Mouse (Mus musculus) R1 (cell line): ENCODE data around the gene Selenoh.

Experiments
- DNase-seq: peaks from one replicate; pipeline ENCODE4 v3.0.0-alpha.2; 2018; ENCODE audit warnings: low read depth, low spot score

Selenoh gene

DNA sequence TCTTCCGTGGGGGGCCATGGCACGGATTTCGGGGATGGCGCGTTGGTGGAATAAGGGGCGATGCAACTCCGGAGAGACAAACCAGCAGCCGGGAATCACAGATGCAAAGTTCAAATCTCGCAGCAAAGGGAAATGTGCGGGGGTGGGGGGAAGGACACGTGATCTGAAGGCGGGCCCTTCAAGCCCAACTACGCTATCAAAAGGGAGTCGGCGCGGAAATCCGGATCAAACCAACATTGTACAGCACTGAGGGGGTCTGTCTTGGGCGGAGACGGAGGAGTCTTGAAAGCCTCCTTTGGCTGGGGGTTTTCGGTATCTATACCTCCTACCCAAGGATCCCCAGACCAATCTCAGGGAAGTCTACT, at the start of gene Selenoh:
Selenoh (minus strand) TSS at position 202 of the 365 bp plus-strand sequence.
- DNase-seq, result peak; percentile 99

- no peak for DNase-seq
Measured at GRCm38 (mm10) chr2:84717357-84717756, 46.8 kb upstream of the Selenoh start.

DNA sequence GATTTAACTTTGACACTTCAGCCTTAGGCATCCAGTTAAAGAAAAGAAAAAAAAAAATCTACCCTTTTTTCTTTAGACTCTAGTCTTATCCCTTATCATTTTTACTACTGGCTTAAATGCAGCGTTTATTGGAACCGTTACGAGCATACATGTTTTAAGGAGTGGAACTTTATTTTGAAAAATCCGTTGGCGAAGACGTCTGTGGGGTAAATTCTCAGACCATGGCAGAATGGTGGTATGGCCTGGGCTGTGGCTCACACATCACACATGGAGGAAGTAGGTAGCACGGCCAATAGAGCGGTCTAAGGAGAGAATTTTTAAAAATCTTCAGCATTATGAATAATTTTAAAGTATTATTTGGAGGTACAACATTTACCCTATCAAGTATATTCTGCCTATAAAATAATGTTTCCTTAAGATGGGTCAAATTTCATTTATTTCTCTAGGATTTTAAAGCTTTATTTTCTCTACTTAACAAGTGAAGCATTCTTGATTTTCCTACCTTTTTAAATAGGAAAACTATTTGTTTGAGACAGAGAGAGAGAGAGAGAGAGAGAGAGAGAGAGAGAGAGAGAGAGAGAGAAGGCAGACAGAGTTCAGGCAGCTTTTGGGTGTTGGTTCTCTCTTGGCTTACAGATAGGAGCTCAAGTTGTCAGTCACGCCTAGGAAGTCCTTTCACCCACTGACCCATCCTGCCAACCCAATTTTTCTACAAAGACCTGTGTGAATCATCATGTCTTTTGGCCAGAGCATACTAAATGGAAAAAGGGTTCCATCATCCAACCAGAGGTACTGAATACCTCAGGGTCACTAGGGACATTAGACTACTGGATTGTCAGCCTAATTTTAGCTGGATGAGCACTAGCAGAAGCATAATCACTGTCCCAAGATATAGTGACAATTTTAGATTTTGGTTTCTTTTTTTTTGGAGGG, 46.1 kb upstream of the Selenoh start:
- no peak for DNase-seq

DNA sequence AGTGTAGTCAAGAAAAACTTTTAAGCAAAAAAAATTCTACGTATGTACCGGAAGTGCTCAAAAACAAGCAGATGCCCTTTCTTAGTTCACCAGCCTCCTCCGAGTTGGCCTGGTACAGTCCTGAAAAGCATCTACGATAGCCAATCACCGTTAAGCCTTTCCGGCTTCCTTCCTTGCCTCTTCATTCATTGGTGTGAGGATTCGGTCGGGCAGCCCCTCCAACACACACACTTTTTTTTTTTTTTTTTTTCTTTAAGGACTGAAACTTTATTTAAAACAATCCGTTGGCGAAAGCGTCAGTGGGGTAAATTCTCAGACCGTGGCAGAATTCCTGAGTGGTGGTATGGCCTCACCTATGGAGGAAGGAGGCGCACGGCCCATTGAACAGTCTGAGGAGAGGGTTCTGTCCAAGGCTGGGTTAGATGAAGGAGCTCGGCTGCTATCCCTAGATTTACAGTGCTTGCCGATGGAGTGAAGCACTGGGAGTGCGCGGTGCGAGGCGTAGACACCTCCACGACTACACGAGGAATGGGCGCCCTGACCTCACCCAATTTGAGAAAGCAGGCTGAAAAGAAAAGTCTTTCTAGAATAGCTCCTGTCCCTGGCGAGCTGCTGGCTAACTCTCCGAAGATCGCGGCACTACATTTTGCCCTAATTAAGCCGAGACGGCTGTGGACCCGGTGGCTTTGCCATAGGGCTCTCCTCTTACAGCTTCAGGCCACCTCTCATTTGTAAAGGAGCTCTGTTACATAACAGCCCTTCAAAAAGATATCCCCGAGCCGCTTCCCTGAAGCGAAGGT, 45.2 kb upstream of the Selenoh start:
- DNase-seq, result peak; percentile 99

DNA sequence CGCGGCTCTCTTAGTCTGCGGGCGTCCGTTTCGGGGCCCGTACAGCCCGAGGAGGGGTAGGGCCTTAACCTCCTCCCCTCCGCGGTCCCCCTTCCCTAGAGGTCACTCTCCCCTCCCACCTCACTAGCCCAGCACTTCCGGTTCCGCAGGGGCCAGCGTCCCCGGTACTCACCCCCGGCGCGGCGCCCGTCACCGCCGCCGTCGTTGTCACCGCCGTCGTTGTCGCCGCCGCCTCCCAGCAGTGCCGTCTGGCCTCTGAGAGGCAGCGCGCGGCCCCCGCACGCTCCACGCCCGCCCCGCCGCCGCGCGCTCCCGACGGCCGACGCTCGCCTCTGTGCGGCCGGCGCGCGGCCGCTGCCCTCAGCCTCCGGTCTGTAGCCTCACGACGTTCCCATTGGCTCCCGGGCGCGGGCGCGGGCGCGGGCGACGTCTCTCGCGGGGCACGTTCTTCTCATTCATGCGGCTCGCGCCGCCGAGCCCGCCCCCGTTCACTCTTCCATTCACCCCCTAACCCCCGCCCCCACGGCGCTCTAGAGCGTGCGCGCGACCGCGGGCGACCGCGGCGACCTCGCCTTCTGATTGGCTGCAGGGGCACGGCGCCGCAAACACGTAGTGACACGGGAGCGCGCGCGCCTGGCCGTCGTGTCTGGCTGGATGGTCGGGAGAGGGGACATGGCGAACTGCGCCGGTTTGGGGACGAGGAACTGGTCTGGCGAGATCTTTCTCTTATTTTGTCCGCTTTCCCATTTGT, 44.4 kb upstream of the Selenoh start, which contains the start of gene Zdhhc5:
Zdhhc5 (minus strand) TSS at position 370 of the 751 bp plus-strand sequence.
- peak; percentile 98 for DNase-seq

DNA sequence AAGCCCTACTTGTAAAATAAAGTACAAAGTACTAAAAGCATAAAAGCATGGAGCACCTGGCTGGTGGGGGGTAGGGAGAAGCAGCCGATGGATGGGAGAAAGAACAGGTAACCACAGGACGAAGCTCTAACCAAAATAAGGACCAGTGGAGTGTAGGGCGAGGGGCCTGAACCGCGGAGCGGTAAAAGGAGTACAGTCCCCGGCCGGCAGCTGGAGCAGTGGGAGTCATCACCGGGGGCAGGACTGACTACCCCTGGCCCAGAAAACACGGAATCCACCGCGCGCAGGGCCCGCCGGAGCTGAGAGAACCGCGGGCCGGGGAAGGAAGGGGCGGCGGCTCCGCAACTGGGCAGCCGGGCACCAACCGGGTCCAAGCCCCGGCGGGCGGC, 43.8 kb upstream of the Selenoh start:
- peak; percentile 44 for DNase-seq

DNA sequence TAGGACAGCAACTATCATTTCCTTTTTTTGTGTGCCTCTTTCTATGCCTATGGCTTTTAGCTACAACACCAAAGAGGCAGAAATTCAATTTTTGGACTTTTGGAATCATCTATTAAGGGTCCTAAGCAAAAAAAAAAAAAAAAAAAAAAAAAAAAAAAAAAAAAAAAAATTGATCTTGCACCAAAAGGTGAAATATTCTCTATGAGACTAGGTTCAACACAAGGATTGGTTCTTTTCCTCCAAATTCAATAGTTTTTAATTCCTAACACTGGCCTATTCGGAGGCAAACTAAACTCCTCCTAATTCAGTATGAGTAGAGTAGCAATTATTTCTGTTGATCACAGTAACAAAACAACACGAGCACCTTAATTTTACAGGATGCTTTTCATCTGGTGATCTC, 41.3 kb upstream of the Selenoh start:
- no peak for DNase-seq

GRCm38 (mm10) chr2:84707523-84707922, 37.0 kb upstream of the Selenoh start:
- DNase-seq, result no peak

GRCm38 (mm10) chr2:84705295-84705694, 34.7 kb upstream of the Selenoh start:
- DNase-seq, result peak; percentile 10

GRCm38 (mm10) chr2:84704329-84704728, 33.8 kb upstream of the Selenoh start:
- no peak for DNase-seq

DNA sequence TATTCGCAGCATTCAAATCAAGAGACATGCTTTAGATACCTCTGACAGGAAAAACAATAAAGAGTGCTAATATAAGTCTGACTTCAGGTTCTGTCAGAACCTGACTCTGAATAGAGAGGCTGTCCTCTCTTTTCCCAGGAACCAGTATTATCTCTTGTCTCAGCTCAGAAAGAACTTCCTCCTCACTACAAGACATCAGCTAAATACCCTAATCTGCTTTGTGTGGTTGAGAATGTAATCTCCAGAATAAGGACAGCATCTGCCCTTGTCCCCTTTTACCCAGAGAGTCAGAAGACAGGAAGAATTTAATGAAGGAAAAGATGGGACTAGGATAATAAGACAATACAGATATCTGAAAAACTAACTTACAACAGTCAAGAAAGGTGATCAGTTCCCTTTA, 32.9 kb upstream of the Selenoh start:
- no peak for DNase-seq

- DNase-seq, result no peak
Measured at GRCm38 (mm10) chr2:84695007-84695695, 24.6 kb upstream of the Selenoh start.

GRCm38 (mm10) chr2:84690050-84690449, 19.5 kb upstream of the Selenoh start:
- no peak for DNase-seq

GRCm38 (mm10) chr2:84688080-84688844, 17.7 kb upstream of the Selenoh start:
- DNase-seq, result no peak

DNA sequence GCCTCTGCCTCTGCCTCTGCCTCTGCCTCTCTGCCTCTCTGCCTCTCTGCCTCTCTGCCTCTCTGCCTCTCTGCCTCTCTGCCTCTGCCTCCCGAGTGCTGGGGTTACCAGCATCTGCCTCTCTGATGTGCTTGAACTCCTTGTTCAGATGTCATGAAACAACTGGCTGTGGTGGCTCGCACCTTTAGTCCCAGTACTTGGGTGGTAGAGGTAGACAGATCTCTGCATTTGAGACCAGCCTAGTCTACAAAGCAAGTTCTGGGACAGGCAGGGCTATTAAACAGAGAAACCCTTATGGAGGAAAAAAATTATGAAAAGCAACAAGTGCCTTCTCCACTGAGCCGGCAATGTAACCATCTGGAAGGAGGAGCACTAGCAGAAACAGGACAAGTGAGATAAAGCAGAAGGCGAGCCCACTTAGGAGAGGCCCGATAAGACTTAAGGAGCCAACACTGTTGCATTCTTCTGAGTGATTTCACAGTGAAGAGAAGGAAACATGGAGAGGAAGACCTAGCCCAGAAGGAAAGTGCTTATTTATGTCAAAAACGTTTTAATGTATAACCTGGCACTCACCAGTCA, 12.1 kb upstream of the Selenoh start:
- DNase-seq, result no peak

- DNase-seq, result no peak
Measured at GRCm38 (mm10) chr2:84679016-84679415, 8.4 kb upstream of the Selenoh start, which contains the start of gene Tmx2. Tmx2 (minus strand) TSS chr2:84679140.

DNA sequence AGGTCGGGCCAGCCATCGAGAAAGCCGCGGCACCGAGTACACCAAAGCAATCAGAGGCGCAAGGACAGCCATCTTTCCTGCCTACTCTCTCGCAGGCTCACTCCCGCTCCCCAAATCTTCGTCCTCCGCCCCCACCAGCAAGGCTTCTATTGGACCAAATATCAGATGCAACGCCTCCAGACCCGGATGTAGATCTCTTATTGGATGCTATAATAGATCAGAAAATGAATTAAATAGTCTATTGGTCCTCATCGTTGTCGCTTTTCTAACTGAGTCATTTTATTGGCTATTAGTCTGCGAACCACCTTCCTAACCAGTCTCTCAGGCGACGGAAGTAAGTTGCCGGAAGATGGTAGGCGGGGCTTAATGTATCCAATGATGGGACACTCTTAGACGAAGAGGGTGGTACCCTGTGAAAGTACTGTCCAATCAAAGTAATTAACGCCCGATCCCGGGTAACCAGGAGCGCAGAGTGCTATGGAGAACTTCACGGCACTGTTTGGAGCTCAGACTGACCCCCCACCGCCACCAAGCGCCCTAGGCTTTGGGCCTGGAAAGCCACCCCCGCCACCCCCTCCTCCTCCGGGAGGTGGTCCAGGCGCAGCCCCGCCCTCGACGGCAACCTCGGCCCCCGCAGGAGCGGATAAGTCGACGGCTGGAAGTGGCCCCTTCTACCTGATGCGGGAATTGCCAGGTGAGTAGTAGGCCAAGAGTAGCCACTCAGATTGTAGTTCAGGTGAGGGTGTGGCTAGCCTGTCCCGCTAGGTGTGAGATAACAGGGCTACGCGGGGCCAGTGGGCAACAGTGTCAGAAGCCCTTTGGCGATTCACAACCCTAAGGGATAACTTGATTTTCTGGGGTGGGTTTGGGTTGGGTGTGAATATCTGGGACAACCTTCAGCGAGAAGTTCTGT, 7.7 kb upstream of the Selenoh start, which contains the start of the genes Gm28635 and Med19:
Gm28635 (minus strand) TSS at position 74 of the 913 bp plus-strand sequence.
Med19 (plus strand) TSS at position 435 of the 913 bp plus-strand sequence.
- DNase-seq, result peak; percentile 100

- DNase-seq, result peak; percentile 90
Measured at GRCm38 (mm10) chr2:84677270-84677967, 6.8 kb upstream of the Selenoh start.
